Mouse (Mus musculus) thymus, postnatal 25 days (tissue): ENCODE data around the gene Clybl.

Experiments
- DNase-seq: peaks from one replicate; pipeline ENCODE4 v3.0.0; 2022

Gene Clybl

DNA sequence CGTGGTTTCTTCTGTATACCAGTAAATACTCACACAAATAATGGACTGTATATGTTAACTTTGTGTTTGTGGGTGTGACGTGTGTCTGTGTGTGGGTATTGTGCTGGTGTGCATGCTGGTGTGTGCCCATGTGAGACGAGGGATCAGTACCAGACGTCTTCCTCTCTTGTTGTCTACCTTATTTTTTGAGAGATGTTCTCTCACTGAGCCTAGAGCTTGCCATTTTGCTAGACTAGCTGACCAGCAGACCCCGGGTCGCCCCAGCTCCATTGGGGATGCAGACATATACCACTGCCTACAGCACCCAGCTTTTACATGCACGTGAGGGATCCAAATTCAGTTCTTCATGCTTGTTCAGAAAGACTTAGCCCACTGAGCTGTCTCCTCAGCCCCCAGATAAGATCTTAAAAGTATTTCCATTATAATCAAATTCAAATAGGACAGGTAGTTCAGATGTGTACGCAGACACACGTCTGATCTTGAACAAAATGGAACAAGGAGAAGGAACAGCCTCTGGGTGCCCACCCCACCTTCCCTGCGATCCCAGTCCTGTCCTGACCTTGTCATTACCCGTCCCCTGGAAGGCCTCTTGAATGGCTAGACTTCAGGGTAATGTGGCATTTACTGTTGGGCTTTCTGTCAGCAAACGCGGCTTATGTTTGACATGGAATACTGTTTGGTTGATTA is 208.3 kb downstream of the Clybl start:
- no peak for DNase-seq

- DNase-seq: peak; percentile 4
Observed at GRCm38 (mm10) chr14:122390935-122391334, 209.4 kb downstream of the Clybl start.

- no peak for DNase-seq
Observed at GRCm38 (mm10) chr14:122393119-122393518, 211.6 kb downstream of the Clybl start.

GRCm38 (mm10) chr14:122398676-122399075 is 217.2 kb downstream of the Clybl start:
- DNase-seq: no peak

DNA sequence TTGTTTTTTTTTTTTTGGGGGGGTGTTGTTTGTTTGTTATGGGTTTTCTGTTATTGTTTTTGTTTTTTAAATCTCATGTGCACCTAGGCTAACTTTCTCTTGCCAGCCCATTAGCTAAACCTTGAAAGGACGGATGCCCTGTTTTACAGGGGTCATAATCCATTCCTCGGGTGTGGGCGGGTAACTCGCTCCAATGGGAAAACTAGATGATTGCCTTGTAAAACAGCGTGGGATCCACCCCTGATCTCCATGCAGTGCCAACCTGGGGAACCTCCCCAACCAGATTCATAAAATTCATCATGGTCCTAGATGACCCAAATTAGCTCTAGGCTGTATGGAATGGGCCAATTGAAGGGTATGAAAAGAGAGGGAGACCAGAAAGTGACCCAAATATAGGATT is 218.4 kb downstream of the Clybl start:
- no peak for DNase-seq

DNA sequence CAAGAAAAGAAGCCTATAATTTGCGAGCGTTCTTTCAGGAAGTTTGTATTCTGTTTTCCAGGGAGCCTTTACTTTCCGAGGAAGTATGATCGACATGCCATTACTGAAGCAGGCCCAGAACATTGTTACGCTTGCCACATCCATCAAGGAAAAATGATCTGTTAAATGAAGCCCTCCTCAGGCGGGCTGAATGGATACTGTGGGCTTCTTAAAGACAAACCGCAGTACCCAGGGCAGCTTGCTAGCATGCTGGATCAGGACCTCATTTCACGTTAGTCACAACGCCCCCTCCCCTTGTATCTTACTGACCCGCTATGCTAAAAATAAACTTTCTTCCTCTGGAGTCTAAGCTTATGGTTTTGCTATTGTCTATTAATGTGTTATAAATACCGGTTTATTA is 220.4 kb downstream of the Clybl start:
- no peak for DNase-seq

GRCm38 (mm10) chr14:122402716-122403258 is 221.3 kb downstream of the Clybl start:
- no peak for DNase-seq

GRCm38 (mm10) chr14:122403422-122403940 is 222.0 kb downstream of the Clybl start:
- no peak for DNase-seq

DNA sequence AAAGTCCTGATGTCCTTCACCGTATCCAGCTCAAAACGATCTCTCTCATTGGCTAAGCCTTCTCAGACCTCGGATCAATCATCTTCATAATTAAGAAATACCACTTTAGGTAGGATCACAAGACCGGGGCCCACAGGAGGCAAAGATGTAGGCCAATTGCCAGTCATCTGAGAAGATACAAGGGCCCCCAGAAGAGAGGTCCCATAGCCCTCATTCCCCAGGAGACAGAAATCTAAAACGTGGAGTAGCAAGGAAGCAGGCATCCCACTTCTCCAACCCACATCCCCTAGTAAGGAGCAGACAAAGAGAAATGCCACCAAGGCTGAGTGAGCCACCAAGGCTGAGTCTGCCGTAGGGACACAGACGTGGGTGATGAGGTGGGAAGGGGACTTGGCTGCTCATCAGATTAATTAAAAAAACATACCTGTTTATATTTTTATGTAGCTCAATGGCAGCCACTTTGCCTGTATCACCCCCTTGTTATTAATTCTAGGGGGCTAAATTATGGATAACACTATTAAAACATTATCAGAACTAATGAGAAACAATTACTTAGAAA is 223.2 kb downstream of the Clybl start:
- no peak for DNase-seq

GRCm38 (mm10) chr14:122405236-122405635 is 223.7 kb downstream of the Clybl start:
- DNase-seq: no peak

- no peak for DNase-seq
Observed at GRCm38 (mm10) chr14:122405897-122406540, 224.5 kb downstream of the Clybl start.

DNA sequence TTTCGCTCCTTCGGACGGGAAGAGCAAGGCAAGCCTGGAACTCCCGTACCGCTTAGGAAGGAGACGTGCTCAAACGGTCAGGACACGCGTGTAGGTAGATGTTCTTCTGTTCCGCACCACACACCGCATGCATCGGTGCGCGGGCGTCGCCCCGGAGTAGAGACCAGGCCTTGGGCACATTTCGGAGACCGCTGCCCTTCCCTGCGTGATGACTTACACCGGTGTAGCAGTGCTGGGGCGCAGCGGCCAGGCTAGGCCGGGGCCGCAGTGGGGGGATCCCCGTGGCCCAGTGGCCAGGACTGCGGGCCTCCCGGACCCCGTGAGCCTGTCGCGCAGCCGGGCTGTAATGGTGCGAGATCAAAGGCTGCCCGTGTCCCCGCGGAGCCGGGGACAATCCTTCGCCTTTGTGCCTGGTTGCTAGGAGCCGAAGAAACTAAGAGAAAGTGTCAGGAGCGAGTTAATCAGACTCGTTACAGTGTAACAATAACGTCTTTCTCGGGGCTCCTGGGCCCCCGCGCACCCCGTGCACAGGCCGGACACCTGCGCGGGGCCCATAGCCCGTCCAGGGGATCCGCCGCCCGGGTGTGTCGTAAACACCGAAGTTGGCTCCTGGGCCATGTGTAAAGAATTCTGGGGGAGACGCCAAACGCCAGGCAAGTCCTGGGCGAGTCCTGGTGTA is 225.2 kb downstream of the Clybl start:
- no peak for DNase-seq

GRCm38 (mm10) chr14:122412841-122413541 is 231.5 kb downstream of the Clybl start:
- DNase-seq: no peak

DNA sequence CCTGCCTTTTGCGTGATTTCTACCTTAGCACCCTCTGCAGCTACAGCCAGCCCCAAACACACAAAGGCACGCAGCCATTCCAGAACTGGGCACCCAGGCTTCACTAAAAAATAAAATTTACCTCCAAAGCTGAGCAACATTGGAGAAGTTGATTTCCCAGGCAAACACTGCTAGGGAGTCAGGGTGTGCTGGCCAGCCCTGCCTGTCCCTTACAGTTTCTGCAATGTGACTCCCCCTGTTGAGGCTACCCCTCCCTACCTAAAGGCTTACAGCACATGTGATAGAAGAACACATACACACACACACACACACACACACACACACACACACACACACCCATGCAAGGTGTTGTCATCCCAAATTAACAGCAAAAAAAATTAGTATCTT is 232.0 kb downstream of the Clybl start:
- DNase-seq: no peak

GRCm38 (mm10) chr14:122414786-122415185 is 233.3 kb downstream of the Clybl start:
- no peak for DNase-seq

- no peak for DNase-seq
Observed at GRCm38 (mm10) chr14:122416166-122416771, 234.8 kb downstream of the Clybl start.

DNA sequence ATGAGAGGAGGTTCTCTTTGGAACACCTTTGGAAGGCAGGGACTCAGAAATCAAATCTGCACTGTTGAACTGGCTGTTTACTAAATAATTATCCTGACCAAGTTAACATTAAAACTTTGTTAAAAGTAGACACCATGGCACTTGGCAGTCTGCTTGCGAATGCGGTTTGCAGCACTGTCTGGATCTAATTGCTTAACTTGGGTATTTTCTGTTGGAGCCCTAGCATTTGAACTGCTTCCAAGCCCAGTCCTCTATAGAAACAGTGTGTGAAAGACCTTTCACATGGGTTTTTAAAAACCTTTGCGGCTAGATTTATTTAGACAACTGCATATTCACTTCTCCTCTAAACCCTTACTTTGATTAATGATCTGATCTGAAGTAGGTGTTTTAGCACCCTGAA is 242.9 kb downstream of the Clybl start:
- no peak for DNase-seq

- no peak for DNase-seq
Observed at GRCm38 (mm10) chr14:122426529-122427203, 245.2 kb downstream of the Clybl start.

GRCm38 (mm10) chr14:122427204-122427560 is 245.7 kb downstream of the Clybl start:
- no peak for DNase-seq

- no peak for DNase-seq
Observed at GRCm38 (mm10) chr14:122427654-122428053, 246.2 kb downstream of the Clybl start.

GRCm38 (mm10) chr14:122432558-122432957 is 251.1 kb downstream of the Clybl start:
- no peak for DNase-seq

- DNase-seq: no peak
Observed at GRCm38 (mm10) chr14:122434039-122434438, 252.5 kb downstream of the Clybl start.
